Mouse (Mus musculus): ENCODE data around the gene Lyve1. TPM values are rescaled to one million over a fixed set of nuclear protein-coding genes. Genes with fewer than 3 reads are reported as not detected.

The Lyve1 gene
- polyA plus RNA-seq, 2 experiments, result 18.3 to 22.7 TPM

- Histone ChIP-seq H3K4me2 (ENCODE audit: low read depth) (no peak overlapping the region), H3K9me3 (ENCODE audit: control insufficient read depth, low read length) (no peaks in the 10 kb centered on the region), H3K36me3 (replicated peaks; ENCODE audit: control insufficient read depth, insufficient read depth, low read depth) (peaks cover 42% of the 10 kb centered on the region), H3K4me3 (ENCODE audit: insufficient read depth in 1 of 2, low read depth in 2 of 2, low read length in 2 of 2) (no peak overlapping the region), H3K9ac (replicated peaks) (no peak overlapping the region), H3K27me3 (ENCODE audit: control insufficient read depth, insufficient read depth, low read length) (no peaks in the 10 kb centered on the region), H3K27ac (no peak overlapping the region), H3K4me1 (replicated peaks; ENCODE audit: control insufficient read depth in 2 of 2, insufficient read depth in 2 of 2, low read length in 1 of 2) (peaks cover 7 to 10% of the 10 kb centered on the region in 2 experiments)
- DNase-seq (ENCODE audit: low read depth in 3 of 3, low spot score in 3 of 3) (no peak), ATAC-seq (ENCODE audit: insufficient read depth) (no peak)
- no peak for TF ChIP-seq EP300 (IDR thresholded peaks at IDR 0.05; ENCODE audit: low read depth)
- TF ChIP-seq CTCF (IDR thresholded peaks at IDR 0.05; ENCODE audit: low read depth), result no peak
- 32% methylated on average over 1 of the region's 1 CpGs for WGBS (ENCODE audit: insufficient replicate concordance)
These were observed 49.1 kb downstream of the Lyve1 start for GRCm38 (mm10) chr7:110813983-110814382.

DNA sequence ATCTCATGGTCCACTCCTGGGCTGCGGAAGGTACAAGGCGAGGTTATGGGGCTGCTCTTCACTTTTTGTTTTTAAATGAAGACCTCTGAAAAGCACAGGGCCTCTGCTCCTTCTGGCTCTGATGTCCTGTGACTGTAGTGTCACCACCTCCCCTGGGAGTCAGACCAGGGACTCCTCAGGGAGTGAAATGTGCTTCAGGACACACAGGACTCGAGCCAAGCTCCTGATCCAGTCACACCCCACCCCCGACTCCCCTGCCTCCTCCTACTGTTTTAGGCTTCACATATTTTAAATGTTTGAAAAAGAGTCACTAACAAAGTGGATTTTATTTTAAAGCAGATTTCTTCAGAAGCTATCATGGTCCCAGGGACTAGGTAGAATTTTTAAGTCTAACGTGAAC, 51.5 kb downstream of the Lyve1 start:
- ATAC-seq (ENCODE audit: insufficient read depth) (no peak), DNase-seq (ENCODE audit: low read depth in 3 of 3, low spot score in 3 of 3) (no peak)
- Histone ChIP-seq H3K27ac (no peak overlapping the region), H3K9ac (replicated peaks) (no peak overlapping the region), H3K9me3 (ENCODE audit: control insufficient read depth, low read length) (no peaks in the 10 kb centered on the region), H3K4me1 (replicated peaks; ENCODE audit: control insufficient read depth in 2 of 2, insufficient read depth in 2 of 2, low read length in 1 of 2) (no peaks in the 10 kb centered on the region), H3K4me3 (ENCODE audit: insufficient read depth in 1 of 2, low read depth in 2 of 2, low read length in 2 of 2) (no peak overlapping the region), H3K27me3 (ENCODE audit: control insufficient read depth, insufficient read depth, low read length) (no peaks in the 10 kb centered on the region), H3K4me2 (ENCODE audit: low read depth) (no peak overlapping the region), H3K36me3 (replicated peaks; ENCODE audit: control insufficient read depth, insufficient read depth, low read depth) (peaks cover 52% of the 10 kb centered on the region)
- TF ChIP-seq CTCF (IDR thresholded peaks at IDR 0.05; ENCODE audit: low read depth) (no peak), EP300 (IDR thresholded peaks at IDR 0.05; ENCODE audit: low read depth) (no peak)
- 78% methylated on average over 5 of the region's 5 CpGs for WGBS (ENCODE audit: insufficient replicate concordance)

DNA sequence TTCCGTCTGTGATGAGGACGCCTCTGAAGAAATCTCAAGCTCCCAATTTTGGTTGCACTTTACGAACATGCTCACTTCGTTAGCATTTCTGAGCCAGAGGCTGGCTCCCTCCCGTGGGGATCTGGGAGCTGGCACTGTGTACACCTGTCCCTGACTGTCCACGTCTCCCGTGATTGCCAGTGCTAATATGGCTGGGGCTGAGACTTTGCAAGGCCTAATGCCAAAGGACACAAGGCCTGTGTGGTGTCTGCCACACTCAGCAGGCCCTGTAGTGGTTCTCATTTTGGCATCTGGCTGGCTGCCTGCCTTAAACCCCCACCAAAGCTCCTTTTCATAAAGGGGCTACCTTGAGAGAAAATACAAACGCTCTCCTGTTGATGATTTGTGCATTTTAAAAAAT, 52.0 kb downstream of the Lyve1 start:
- DNase-seq (ENCODE audit: low read depth in 3 of 3, low spot score in 3 of 3), result no peak
- Histone ChIP-seq H3K36me3 (replicated peaks; ENCODE audit: control insufficient read depth, insufficient read depth, low read depth) (peaks cover 53% of the 10 kb centered on the region), H3K9me3 (ENCODE audit: control insufficient read depth, low read length) (no peaks in the 10 kb centered on the region), H3K4me1 (replicated peaks; ENCODE audit: control insufficient read depth in 2 of 2, insufficient read depth in 2 of 2, low read length in 1 of 2) (no peaks in the 10 kb centered on the region), H3K9ac (replicated peaks) (no peak overlapping the region), H3K27me3 (ENCODE audit: control insufficient read depth, insufficient read depth, low read length) (no peaks in the 10 kb centered on the region), H3K4me3 (ENCODE audit: insufficient read depth in 1 of 2, low read depth in 2 of 2, low read length in 2 of 2) (no peak overlapping the region), H3K4me2 (ENCODE audit: low read depth) (no peak overlapping the region), H3K27ac (no peak overlapping the region)
- ATAC-seq (ENCODE audit: insufficient read depth), result no peak
- TF ChIP-seq EP300 (IDR thresholded peaks at IDR 0.05; ENCODE audit: low read depth) (no peak), CTCF (IDR thresholded peaks at IDR 0.05; ENCODE audit: low read depth) (no peak)
- 88% methylated on average over 8 of the region's 8 CpGs for WGBS (ENCODE audit: insufficient replicate concordance)

DNA sequence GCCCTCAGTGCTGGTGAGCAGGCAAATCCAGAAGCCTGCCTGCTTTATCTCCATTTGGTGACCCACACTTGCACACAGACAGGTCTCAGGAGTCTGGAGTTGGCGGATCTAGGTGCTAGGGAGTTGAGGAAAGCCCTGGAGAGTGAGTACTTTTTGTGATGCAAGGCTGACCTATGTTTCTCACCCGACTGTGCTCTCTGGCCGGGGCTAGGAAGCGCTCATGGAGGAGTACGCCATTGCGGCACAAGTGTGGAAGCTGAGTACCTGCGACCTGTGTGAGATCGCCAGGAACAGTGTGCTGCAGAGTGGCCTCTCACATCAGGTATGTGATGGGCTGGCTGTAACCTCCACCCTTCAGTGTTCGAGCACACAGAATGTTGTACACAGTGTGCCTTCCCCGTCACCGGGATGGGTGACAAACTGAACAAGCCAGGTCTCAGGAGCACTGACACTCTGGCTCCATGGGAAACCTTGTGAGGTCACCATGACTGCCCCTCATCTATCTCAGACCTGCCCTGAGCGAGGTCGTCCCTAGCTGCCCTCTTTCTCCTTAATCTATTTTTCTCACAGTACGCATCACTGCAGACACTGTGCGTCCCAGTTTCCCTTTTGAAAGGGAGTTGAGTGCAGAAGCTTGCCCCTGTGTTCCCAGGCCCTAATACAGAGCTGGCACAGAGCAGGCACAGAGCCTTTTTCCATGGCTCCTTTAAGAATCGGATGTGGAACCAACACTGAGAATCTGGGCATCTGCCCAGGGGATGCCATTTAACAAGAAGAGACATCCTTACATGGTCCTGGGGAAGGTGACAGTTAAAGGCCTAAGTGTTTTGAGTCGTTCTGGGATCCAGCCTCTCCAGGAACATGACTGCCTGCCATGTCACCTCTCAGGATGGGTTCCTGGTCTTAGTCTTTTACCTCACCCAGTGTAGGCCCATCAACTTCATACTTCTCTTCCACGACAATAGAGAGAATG, 53.2 kb downstream of the Lyve1 start:
- no peak for TF ChIP-seq CTCF (IDR thresholded peaks at IDR 0.05; ENCODE audit: low read depth)
- H3K4me2 ChIP-seq (ENCODE audit: low read depth), result no peak overlapping the region
- no peak overlapping the region for H3K4me3 ChIP-seq (ENCODE audit: insufficient read depth in 1 of 2, low read depth in 2 of 2, low read length in 2 of 2)
- H3K27me3 ChIP-seq (ENCODE audit: control insufficient read depth, insufficient read depth, low read length), result no peaks in the 10 kb centered on the region
- H3K36me3 ChIP-seq (replicated peaks; ENCODE audit: control insufficient read depth, insufficient read depth, low read depth), result peaks cover 53% of the 10 kb centered on the region
- DNase-seq (ENCODE audit: low read depth in 3 of 3, low spot score in 3 of 3) (no peak), ATAC-seq (ENCODE audit: insufficient read depth) (no peak)
- no peaks in the 10 kb centered on the region for H3K4me1 ChIP-seq (replicated peaks; ENCODE audit: control insufficient read depth in 2 of 2, insufficient read depth in 2 of 2, low read length in 1 of 2)
- H3K27ac ChIP-seq, result no peak overlapping the region
- no peaks in the 10 kb centered on the region for H3K9me3 ChIP-seq (ENCODE audit: control insufficient read depth, low read length)
- H3K9ac ChIP-seq (replicated peaks), result no peak overlapping the region
- WGBS (ENCODE audit: insufficient replicate concordance), result 84% methylated on average over 18 of the region's 18 CpGs

DNA sequence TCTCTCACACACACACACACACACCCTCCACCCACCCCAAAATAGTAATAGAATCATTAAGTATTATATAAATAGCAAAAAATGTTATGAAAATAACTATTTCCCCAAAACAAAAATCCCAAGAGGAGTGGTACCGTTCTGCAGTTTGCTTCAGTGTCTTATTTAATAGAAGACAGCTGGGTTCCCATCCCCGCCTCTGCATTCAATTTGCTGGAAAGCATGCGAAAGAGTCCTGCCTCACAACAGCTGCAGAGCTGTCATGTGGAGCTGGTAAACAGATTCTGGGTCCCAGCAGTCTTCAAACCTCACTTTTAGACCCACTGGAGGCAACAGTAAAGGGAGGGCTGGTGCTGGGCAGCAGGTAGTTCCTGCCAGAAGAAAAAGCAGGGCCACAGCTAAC, 54.1 kb downstream of the Lyve1 start:
- H3K9ac ChIP-seq (replicated peaks), result no peak overlapping the region
- H3K9me3 ChIP-seq (ENCODE audit: control insufficient read depth, low read length), result no peaks in the 10 kb centered on the region
- no peak overlapping the region for H3K4me2 ChIP-seq (ENCODE audit: low read depth)
- ATAC-seq (ENCODE audit: insufficient read depth) (no peak), DNase-seq (ENCODE audit: low read depth in 3 of 3, low spot score in 3 of 3) (no peak)
- H3K4me1 ChIP-seq (replicated peaks; ENCODE audit: control insufficient read depth in 2 of 2, insufficient read depth in 2 of 2, low read length in 1 of 2), result no peaks in the 10 kb centered on the region
- no peak overlapping the region for H3K4me3 ChIP-seq (ENCODE audit: insufficient read depth in 1 of 2, low read depth in 2 of 2, low read length in 2 of 2)
- WGBS (ENCODE audit: insufficient replicate concordance), result 78% methylated on average over 3 of the region's 3 CpGs
- TF ChIP-seq EP300 (IDR thresholded peaks at IDR 0.05; ENCODE audit: low read depth) (no peak), CTCF (IDR thresholded peaks at IDR 0.05; ENCODE audit: low read depth) (no peak)
- H3K27me3 ChIP-seq (ENCODE audit: control insufficient read depth, insufficient read depth, low read length), result no peaks in the 10 kb centered on the region
- H3K36me3 ChIP-seq (replicated peaks; ENCODE audit: control insufficient read depth, insufficient read depth, low read depth), result peaks cover 58% of the 10 kb centered on the region
- H3K27ac ChIP-seq, result no peak overlapping the region
